Mouse (Mus musculus): ENCODE data around the gene Dpm3. TPM values are rescaled to one million over a fixed set of nuclear protein-coding genes. Genes with fewer than 3 reads are reported as not detected.

Dpm3 gene
- polyA plus RNA-seq, 1 experiment = 39.3 TPM

- Histone ChIP-seq H3K27ac (ENCODE audit: control insufficient read depth, insufficient read depth, low read depth, low read length, poor library complexity) (no peak overlapping the region), H3K4me1 (ENCODE audit: control insufficient read depth, insufficient read depth, low read length) (peaks cover 4% of the 10 kb centered on the region), H3K4me3 (replicated peaks; ENCODE audit: control insufficient read depth, low read depth, low read length) (no peak overlapping the region)
- 17% methylated on average over 20 of the region's 20 CpGs for WGBS
- TF ChIP-seq CTCF (IDR thresholded peaks at IDR 0.05; ENCODE audit: control insufficient read depth, insufficient read depth, low read length) (peak; percentile 93), POLR2A (IDR thresholded peaks at IDR 0.05; ENCODE audit: borderline replicate concordance, control insufficient read depth, low read depth, low read length) (no peak)
These were observed 22.6 kb downstream of the Dpm3 start for GRCm38 (mm10) chr3:89281579-89282290.

- no peak overlapping the region for H3K27ac ChIP-seq (ENCODE audit: control insufficient read depth, insufficient read depth, low read depth, low read length, poor library complexity)
- TF ChIP-seq POLR2A (IDR thresholded peaks at IDR 0.05; ENCODE audit: borderline replicate concordance, control insufficient read depth, low read depth, low read length) (no peak), CTCF (IDR thresholded peaks at IDR 0.05; ENCODE audit: control insufficient read depth, insufficient read depth, low read length) (no peak)
- peaks cover 4% of the 10 kb centered on the region for H3K4me1 ChIP-seq (ENCODE audit: control insufficient read depth, insufficient read depth, low read length)
- H3K4me3 ChIP-seq (replicated peaks; ENCODE audit: control insufficient read depth, low read depth, low read length) = no peak overlapping the region
- 29% methylated on average over 4 of the region's 4 CpGs for WGBS
These were observed 23.1 kb downstream of the Dpm3 start for GRCm38 (mm10) chr3:89282291-89282643.

GRCm38 (mm10) chr3:89284261-89284660, 25.1 kb downstream of the Dpm3 start:
- WGBS = 81% methylated on average over 3 of the region's 3 CpGs
- Histone ChIP-seq H3K27ac (ENCODE audit: control insufficient read depth, insufficient read depth, low read depth, low read length, poor library complexity) (no peak overlapping the region), H3K4me1 (ENCODE audit: control insufficient read depth, insufficient read depth, low read length) (peaks cover 4% of the 10 kb centered on the region), H3K4me3 (replicated peaks; ENCODE audit: control insufficient read depth, low read depth, low read length) (no peak overlapping the region)
- TF ChIP-seq POLR2A (IDR thresholded peaks at IDR 0.05; ENCODE audit: borderline replicate concordance, control insufficient read depth, low read depth, low read length) (no peak), CTCF (IDR thresholded peaks at IDR 0.05; ENCODE audit: control insufficient read depth, insufficient read depth, low read length) (no peak)

- no peak for TF ChIP-seq CTCF (IDR thresholded peaks at IDR 0.05; ENCODE audit: control insufficient read depth, insufficient read depth, low read length)
- TF ChIP-seq POLR2A (IDR thresholded peaks at IDR 0.05; ENCODE audit: borderline replicate concordance, control insufficient read depth, low read depth, low read length) = no peak
- WGBS = 34% methylated on average over 2 of the region's 2 CpGs
- H3K4me3 ChIP-seq (replicated peaks; ENCODE audit: control insufficient read depth, low read depth, low read length) = no peak overlapping the region
- peaks cover 2% of the 10 kb centered on the region; the same call in 1 of the 2 replicates for H3K4me1 ChIP-seq (ENCODE audit: control insufficient read depth, insufficient read depth, low read length)
- no peak overlapping the region for H3K27ac ChIP-seq (ENCODE audit: control insufficient read depth, insufficient read depth, low read depth, low read length, poor library complexity)
These were observed 26.4 kb downstream of the Dpm3 start for GRCm38 (mm10) chr3:89285526-89285925.

GRCm38 (mm10) chr3:89287286-89287685, 28.1 kb downstream of the Dpm3 start:
- Histone ChIP-seq H3K27ac (ENCODE audit: control insufficient read depth, insufficient read depth, low read depth, low read length, poor library complexity) (no peak overlapping the region), H3K4me1 (ENCODE audit: control insufficient read depth, insufficient read depth, low read length) (peaks cover 2% of the 10 kb centered on the region; the same call in 1 of the 2 replicates), H3K4me3 (replicated peaks; ENCODE audit: control insufficient read depth, low read depth, low read length) (no peak overlapping the region)
- TF ChIP-seq CTCF (IDR thresholded peaks at IDR 0.05; ENCODE audit: control insufficient read depth, insufficient read depth, low read length) (no peak), POLR2A (IDR thresholded peaks at IDR 0.05; ENCODE audit: borderline replicate concordance, control insufficient read depth, low read depth, low read length) (no peak)
- WGBS = 34% methylated on average over 5 of the region's 5 CpGs

GRCm38 (mm10) chr3:89288503-89288928, 29.4 kb downstream of the Dpm3 start:
- Histone ChIP-seq H3K4me1 (ENCODE audit: control insufficient read depth, insufficient read depth, low read length) (peaks cover 2% of the 10 kb centered on the region; the same call in 1 of the 2 replicates), H3K27ac (ENCODE audit: control insufficient read depth, insufficient read depth, low read depth, low read length, poor library complexity) (0 out of 2 replicates have a peak overlapping the region, but pooled peaks have one; percentile 23), H3K4me3 (replicated peaks; ENCODE audit: control insufficient read depth, low read depth, low read length) (no peak overlapping the region)
- WGBS = 63% methylated on average over 7 of the region's 7 CpGs
- TF ChIP-seq CTCF (IDR thresholded peaks at IDR 0.05; ENCODE audit: control insufficient read depth, insufficient read depth, low read length) (no peak), POLR2A (IDR thresholded peaks at IDR 0.05; ENCODE audit: borderline replicate concordance, control insufficient read depth, low read depth, low read length) (no peak)

- peaks cover 3% of the 10 kb centered on the region; the same call in 1 of the 2 replicates for H3K4me1 ChIP-seq (ENCODE audit: control insufficient read depth, insufficient read depth, low read length)
- TF ChIP-seq CTCF (IDR thresholded peaks at IDR 0.05; ENCODE audit: control insufficient read depth, insufficient read depth, low read length) = no peak
- TF ChIP-seq POLR2A (IDR thresholded peaks at IDR 0.05; ENCODE audit: borderline replicate concordance, control insufficient read depth, low read depth, low read length) = no peak
- no peak overlapping the region for H3K27ac ChIP-seq (ENCODE audit: control insufficient read depth, insufficient read depth, low read depth, low read length, poor library complexity)
- WGBS = 42% methylated on average over 10 of the region's 10 CpGs
- H3K4me3 ChIP-seq (replicated peaks; ENCODE audit: control insufficient read depth, low read depth, low read length) = no peak overlapping the region
These were observed 32.7 kb downstream of the Dpm3 start for GRCm38 (mm10) chr3:89291874-89292273.

- Histone ChIP-seq H3K27ac (ENCODE audit: control insufficient read depth, insufficient read depth, low read depth, low read length, poor library complexity) (no peak overlapping the region), H3K4me3 (replicated peaks; ENCODE audit: control insufficient read depth, low read depth, low read length) (no peak overlapping the region), H3K4me1 (ENCODE audit: control insufficient read depth, insufficient read depth, low read length) (peaks cover 3% of the 10 kb centered on the region; the same call in 1 of the 2 replicates)
- 45% methylated on average over 5 of the region's 5 CpGs for WGBS
- no peak for TF ChIP-seq CTCF (IDR thresholded peaks at IDR 0.05; ENCODE audit: control insufficient read depth, insufficient read depth, low read length)
These were observed 33.1 kb downstream of the Dpm3 start for GRCm38 (mm10) chr3:89292303-89292702.

Measured in bone marrow, adult 2 months (tissue).